Mouse (Mus musculus): ENCODE results near the gene D13Ertd608e. TPM values are rescaled to one million over a fixed set of nuclear protein-coding genes. Genes with fewer than 3 reads are reported as not detected.
"Not testable (repeated sequence)": the region's sequence is repeated elsewhere in the genome, so short reads cannot be mapped to it uniquely, and the experiment has no call there.

Gene D13Ertd608e
- total RNA-seq (2021): not detected in 2 replicates
- long read RNA-seq, experiment 1: 0 reads
- long read RNA-seq, experiment 2: 0 reads

DNA sequence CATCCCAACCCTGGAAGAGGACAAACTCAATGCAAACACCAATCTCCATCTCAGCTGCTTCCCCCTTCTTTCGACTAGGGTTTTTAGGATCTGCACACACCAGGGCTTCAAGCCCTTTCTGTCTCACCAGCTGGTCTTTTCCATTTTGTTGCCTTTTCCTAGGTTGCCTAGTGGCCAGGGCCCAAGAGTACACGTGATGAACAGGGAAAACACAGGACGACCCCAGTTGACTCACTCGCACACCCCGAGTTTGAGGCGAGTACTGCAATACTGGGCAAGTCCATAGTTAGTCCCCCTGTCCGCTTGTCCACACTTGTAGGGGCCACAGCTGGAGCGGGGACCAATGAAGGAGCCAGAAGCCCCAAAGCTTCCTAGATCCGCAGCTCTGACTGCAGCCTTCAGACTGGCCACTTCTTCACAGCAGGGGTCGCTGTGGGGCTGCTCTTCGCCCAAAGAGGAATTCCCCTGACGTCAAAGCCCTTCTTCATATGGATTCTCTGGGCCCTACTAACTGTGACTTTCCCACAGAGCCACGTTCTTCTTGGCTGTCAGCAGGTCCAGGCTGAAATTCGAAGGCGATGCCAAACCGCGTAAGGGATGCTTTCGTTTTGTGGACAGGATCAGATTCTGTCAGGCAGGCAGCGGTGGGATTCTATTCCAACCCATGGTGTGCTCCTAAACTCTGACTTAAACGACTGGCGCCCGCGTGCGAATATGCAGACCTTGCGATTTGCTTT lies at the start of gene D13Ertd608e:
Gene D13Ertd608e, plus strand, starts transcription at position 687 of the 737 bp plus-strand sequence.
- peak; percentile 56 for DNase-seq

DNA sequence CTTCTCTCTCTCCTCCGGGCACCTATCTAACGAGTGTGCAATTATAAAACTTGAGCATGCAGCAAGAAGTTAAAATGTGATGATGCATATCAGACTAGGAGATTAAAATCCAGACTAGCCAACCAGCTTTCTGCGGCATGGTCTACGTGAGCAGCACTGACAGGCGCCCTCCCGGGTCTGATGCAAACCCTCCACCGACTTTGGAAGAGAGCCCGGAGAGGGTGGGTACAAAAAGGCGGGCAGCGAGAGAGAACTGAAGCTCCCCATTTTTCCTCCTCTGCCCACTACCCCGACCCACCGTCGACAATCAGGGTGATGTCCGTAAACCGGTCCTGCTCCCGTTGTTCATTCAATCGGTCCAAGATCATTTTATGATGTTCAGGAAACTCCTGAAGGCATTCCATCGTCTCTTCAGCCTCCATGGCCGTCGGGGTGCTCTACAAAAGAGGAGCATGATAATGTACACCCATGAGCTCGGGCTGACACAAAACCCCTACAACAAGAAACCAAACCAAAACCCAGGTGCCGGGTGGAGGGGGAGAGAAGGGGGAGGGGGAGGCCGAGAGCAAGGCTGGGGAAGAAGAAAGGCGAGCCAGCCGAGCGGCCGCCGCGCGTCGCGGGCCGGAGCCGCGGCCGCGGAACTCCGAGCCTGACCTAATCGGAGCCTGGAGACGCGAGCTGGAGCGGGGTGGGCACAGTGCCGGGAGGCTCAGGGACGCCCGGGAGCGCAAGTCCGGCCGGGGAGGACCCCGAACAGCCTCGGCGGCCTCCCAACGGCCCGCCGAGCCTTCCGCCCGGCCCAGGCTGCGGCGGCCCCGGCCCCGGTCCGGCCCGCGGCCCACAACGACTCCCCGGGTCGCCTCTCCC lies 45.7 kb upstream of the D13Ertd608e start:
- DNase-seq: peak; percentile 80

DNA sequence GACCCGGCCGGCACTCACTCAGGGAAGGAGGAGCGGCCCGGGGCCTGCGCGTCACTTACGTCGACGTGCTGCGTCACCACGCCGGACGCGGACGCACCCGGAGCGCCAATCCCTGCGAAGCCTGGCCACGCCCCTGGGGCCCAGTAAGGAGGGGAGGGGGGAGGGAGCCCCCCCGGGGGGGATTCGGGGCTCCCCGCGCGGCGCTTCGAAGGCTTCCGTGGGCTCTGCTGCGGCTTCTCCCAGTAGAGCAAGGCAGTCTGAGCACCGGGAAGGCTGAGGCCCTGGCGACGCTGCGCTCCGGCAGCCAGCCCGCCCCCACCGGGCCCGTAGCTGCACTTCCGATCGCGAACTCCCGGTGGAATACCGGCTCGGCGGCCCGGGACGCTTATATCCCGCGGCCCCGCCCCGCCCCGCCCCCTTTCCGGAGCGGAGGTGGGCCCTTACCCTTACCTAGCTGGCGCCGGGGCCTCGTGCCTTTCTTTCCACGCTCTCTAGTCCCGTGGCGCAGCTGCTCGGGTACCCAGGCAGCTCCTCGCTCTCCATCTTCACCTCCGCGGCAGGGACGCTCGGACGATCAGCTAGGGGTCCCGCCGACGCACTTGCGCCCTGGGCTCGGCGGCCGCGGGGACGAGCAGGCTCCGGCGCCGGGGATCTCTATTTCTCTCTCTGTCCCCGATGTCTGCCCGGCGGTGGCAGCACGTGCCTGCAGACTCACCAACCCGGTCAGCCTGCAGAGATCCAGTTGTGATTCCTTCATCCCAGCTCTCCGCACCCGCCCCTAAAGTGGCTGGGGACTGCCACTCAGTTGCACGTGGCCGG lies 44.8 kb upstream of the D13Ertd608e start, which contains the start of gene Zfp131:
Gene Zfp131, minus strand, starts transcription at position 129 of the 819 bp plus-strand sequence.
- DNase-seq: peak; percentile 98

DNA sequence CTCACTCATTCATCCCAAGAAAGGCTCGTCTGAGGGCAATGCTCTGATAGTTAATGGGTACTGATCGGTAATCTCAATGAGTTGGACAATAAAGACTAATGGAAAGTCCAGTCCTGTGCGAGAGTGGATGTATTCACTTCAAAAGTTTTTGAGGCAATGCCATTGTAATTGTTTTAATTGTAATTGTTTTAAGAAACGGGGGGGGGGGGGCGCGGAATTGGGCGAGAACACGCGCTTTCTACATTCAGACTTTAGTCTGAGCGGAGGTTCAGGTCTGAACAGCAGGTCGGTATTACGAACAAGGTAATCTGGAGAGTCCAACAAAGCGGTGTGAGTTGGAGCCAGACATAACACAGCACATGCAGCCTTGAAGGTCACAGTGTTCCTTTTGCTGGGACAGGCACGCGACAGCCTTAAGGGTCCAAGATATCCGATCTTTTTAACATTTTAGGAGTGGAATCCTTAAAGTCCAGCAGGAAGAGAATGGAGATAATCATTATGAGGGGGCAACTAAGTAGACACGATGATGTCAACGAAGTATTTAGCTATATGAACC lies 44.1 kb upstream of the D13Ertd608e start:
- DNase-seq: peak; percentile 26

DNA sequence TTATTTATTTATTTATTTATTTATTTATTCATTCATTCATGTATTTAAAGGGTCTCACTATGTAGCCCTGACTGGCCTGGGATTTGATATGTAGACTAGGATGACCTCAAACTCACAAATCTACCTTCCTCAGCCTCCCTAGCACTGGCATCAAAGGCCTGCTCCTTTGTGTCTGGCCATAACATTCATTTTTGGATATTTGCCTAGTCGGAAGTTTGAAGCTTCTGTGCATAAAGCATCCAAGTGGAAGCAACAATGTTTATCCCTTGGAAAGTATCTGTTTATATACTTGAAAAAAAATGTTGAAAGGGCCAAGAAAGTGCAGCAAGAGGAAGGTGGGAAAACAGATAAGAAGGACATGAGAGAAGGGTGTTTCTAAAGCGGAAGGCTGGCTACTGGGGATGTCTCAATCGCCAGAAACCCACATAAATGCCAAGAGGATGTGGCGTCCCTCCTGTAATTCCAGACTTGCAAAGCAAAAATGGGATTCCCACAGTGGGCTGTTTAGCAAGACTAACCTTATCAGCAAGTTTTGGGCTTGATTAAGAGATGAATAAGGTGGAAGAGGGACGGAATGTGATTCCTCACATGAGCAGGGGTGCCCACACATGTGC lies 42.9 kb upstream of the D13Ertd608e start:
- DNase-seq: no peak

DNA sequence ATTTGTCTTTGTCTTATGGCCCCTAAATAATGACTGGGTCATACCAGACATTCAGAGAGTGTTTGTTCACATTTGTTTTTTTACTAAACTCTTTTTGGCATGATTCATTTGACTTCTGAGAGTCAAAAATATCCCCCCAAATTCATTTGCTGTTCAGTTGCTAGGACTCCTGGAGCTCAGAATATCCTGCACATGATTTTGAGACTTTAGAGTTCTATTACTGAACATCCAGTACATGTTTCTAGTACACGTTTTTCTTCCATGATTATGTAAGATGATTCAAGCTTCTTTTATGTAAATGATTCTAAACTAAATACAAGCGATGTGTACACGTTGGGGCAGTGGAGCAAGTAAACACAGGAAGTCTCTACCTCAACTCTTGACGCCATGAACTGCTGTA lies 38.1 kb upstream of the D13Ertd608e start:
- DNase-seq: no peak

DNA sequence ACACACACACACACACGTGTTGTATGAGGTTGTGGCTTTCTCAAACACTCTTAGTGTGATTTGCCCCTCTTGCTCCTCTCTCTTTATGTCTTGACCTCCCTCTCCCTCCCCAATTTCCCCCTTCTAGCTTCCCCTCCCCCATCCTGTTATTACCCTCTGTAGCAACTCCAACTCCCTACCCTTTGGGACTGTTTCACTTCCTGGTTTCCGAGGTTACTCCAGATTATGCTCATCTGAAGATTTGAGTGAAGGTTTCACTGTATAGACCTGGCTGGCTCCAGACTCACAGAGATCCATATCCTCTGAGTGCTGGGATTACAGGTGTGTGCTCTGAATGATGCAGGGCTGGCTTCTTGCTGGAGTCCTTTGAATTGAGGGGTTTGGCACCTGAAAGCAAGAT lies 26.9 kb upstream of the D13Ertd608e start:
- DNase-seq: no peak

DNA sequence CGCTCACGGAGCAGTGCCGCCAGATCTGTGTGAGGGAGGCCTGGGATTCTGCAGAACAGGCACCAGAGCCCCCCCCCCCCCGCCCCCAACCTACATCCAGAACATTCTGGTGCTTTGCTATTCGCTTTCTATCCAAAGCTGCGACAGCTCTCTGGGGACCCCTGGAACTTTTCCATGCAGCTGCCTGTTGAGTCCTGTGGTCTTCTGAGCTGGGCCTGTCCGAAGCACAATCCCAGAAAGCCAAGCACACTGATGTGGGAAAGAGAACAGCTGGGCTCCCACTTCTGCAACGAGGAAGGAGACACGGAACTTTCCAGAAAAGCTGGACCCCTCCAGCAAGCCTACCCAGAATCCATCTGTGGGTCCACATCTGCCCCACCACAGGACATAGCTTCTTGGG lies 25.8 kb upstream of the D13Ertd608e start:
- no peak for DNase-seq

DNA sequence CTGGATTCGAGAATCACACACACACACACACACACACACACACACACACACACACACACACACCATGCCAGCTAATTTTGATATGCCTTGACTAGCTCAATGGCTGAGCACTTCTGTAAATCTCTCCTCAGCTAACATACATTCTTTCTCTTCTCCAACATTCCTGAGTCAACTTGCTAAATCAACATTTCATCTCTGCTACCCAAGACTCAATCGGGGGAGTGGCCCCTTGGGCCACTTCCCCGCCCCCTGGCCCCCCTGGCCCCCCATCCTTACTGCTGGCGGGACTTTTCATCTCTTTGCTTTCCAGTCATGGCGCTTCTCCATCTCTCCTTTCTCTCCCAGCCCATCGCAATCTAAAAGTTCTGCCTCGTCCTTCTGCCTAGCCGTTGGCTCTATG lies 19.0 kb upstream of the D13Ertd608e start:
- no peak for DNase-seq

DNA sequence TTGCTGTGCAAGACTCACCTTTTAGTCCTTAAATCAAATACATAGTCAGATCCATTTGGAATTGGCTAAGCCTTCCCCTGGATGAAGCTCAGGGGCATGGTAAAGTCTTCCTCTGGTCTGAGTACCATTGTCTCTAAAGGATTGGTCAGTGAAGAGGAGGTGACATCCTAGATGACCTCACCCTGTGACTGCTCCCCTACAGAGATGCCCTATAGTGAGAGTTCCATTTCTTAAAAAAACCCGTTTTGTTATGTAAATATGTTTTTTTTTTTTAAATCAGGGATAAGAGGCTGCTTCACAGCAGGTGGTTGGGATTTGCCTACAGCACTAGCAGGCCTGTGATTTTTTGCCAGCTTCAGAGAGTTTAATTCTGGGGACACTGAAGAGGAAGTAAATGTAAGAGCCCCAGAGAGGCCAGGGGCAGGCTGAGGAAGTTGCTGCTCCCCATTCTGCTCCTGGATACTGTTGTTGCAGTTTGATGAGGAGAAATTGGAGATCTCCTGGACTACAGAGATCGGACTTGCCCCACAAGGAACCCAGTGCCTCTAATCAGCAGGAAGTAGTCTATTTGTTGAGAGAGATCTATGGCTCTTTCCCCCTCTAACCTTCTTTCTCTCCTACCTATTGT lies 18.1 kb upstream of the D13Ertd608e start:
- no peak for DNase-seq

DNA sequence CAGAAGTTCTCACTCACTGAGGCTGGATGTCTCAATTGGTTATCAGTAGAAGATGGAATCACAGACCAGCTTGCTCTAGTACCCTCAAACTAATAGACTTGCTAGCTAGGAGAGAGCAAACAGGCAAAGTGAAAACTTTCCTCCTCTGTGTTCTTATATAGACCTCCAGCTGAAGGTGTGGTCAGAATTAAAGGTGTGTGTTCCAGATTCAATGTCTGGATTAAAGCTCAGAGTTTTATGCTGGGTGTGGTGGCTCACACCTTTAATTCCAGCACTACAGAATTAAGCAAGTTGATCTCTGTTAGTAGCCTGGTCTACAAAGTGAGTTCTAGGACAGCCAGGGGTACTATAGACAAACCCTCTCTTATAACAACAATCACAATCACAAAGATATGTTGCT lies 5.7 kb upstream of the D13Ertd608e start, which contains the start of gene AF067063:
Gene AF067063, minus strand, starts transcription at position 101 of the 400 bp plus-strand sequence.
- DNase-seq: not testable (repeated sequence)

DNA sequence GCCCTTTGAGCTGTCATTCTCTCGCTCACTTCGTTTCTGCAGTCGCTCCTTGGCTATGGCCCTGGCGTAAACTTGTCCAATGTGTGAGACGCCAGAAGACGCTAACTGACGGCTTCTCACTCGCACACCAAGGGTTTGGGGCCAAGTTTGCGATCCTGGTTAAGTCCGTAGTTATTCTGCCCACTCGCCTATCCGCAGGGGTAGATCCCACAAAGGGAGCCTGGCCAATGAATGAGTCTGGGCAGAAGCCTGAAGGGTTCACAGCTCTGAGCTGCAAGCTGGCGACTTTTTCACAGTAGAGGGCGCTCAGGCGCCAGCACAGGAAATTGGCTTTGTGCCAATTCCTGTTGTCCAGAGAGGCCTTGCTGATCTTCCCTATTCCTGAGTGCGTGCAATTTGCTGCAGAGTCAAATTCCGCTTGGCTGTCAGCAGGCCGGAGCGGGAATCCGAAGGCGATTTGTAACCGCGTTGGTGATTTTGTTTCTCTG lies 562 bp downstream of the D13Ertd608e start:
- DNase-seq: peak; percentile 10

DNA sequence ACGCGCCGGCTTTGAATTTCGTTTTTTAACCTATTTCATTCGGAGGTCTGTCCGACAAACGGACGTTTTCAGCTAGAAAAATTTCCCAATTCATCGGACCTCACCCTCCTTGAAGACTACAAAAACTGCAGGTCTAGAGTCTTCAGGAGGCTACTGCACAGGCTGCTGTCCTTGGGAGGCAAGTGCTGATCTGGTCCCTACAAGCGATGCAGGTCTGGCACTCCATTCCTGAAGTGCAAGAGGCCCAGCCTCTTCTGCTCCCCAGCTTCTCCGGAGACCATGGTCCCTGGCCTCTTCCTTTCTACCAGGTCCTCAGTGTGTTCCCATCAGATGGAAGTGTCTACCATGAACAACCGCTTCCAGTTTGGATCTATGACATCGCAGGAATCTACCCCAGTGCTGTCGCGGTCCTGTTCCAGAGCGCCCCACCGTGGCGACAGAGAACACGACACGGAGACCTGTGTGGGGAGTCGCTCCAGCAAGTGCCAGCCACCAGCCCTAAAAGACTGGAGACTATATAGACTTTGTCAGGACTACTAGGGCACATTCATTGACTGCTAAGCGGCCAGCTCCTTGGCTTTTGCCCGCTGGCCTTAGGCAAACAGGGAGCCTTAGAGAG lies 2.0 kb downstream of the D13Ertd608e start:
- peak; percentile 70 for DNase-seq

DNA sequence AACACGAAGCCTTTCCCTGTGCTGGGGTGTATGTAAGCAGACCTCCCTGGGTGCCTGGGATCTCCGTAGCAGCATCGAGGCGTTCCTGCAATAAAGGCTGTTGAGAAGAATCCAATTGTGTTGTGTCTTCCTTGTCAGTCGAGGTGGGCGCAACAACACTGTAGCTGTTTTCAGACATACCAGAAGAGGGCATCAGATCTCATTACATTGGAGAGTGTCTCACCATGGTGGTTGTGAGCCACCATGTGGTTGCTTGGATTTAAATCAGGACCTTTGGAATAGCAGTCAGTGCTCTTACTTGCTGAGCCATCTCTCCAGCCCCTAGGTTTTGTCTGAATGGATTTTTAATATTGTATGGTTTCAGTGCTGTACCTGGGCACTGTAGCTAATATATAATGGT lies 4.2 kb downstream of the D13Ertd608e start:
- DNase-seq: peak; percentile 5

DNA sequence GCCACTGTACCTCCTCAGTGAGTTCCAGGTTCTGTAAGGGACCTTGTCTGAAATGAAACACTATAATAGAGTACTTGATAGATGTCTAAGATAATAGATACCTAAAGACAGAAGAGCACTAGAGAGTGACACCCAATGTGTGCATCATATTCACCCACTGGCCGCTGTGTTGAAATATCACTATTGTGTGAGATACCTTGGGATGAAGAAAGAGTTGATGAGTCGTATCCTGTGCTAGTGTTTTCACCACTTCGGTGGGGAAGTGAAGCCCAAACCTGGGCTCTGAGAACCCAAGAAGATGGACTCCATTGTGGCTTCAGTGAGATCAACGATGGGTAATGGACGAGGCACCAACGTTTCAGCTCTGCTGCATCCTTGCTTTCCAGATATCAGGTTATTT lies 26.6 kb downstream of the D13Ertd608e start:
- DNase-seq: not testable (repeated sequence)

DNA sequence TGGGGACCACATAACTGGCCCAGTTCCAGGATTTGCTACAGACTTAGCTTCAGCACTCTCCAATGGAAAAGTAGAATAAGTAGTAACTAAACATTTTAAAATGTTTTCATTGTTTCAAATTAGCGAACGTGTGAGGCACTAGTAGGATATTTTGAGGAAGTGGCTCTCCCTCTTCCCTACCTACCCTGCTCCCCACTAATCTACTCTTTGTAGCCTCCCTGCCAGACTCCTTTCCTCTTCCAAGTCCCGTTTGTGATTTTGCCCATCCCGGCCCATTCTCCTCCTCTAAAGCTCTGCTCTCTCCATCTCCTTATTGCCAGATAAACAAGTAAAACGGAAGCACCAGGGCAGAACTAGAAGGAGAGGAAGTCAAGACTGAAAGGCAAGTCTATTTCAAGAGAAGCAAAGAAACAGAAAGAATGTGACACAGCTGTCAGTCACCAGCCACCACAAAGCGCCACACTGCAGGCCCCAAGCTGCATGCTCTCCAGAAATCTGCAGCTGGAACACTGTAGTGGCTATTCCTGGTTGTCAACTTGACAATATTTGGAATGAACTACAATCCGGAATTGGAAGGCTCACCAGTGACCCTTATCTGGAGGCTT lies 28.7 kb downstream of the D13Ertd608e start:
- DNase-seq: not testable (repeated sequence)

DNA sequence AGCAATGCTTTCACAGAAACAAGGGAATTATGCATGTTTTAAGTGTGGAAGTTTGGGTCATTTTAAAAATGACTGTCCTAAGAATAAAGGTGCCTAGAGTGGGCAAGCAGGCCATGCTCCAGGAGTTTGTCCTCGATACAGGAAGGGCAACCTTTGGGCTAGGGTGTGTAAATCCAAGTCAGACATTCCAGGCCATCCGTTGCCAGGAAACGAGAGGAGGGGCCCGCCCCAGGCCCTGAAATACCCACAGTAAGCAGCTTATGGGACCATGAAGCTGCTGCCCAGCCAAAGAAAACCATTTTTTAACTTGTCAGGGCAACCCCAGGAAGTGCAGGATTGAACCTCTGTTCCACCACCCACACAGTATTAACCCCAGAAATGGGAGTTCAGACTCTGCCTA lies 51.1 kb downstream of the D13Ertd608e start:
- peak; percentile 3 for DNase-seq

DNA sequence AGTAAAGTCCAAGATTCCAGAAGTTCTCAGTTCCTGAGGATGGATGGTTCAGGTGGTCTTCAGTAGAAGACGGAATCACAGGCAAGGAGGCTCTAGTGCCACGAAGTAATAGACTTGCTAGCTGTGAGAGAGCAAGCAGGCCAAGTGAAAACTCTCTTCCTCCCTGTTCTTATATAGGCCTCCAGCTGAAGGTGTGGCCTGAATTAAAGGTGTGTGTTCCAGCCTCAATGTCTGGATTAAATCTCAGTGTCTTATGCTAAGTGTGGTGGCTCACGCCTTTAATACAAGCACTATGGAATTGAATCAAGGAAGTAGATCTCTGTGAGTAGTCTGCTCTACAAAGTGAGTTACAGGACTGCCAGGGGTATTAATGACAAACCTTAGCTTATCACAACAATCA lies 58.9 kb downstream of the D13Ertd608e start, which contains the start of gene Tcstv1:
Gene Tcstv1, minus strand, starts transcription at position 101 of the 400 bp plus-strand sequence.
- DNase-seq: not testable (repeated sequence)

Measured in adrenal gland, postnatal 14 days (tissue).